Mouse (Mus musculus) thymus, adult 2 months (tissue): Measurements from ENCODE around the gene Phykpl. TPM values are rescaled to one million over a fixed set of nuclear protein-coding genes. Genes with fewer than 3 reads are reported as not detected.
A peak's percentile ranks its signal among the peaks of the same experiment; 100 is the strongest.

ENCODE experiments used
- DNase-seq: peaks from one replicate; pipeline ENCODE4 v3.0.0; 2021
- H3K27ac ChIP-seq: fragments of 200-500 bp; 2 replicates; pipeline ENCODE4 v1.5.1; 2012; ENCODE audit warnings: low read length, control low read depth; ENCODE audit not compliant: control insufficient read depth, insufficient read depth
- H3K27me3 ChIP-seq: fragments of 200-500 bp; 2 replicates; pipeline ENCODE4 v1.6.1; 2012; ENCODE audit warnings: mild to moderate bottlenecking, low read length, moderate library complexity, mixed read lengths; ENCODE audit not compliant: control insufficient read depth, insufficient read depth
- H3K36me3 ChIP-seq: fragments of 200-500 bp; 2 replicates; pipeline ENCODE4 v1.6.1; 2012; ENCODE audit warnings: mild to moderate bottlenecking, low read length, moderate library complexity; ENCODE audit not compliant: control insufficient read depth, insufficient read depth
- H3K4me1 ChIP-seq: fragments of 200-500 bp; replicated peaks from 2 replicates; pipeline ENCODE4 v1.6.1; 2012; ENCODE audit warnings: low read length; ENCODE audit not compliant: control insufficient read depth, insufficient read depth
- H3K4me3 ChIP-seq: fragments of 200-500 bp; 2 replicates; pipeline ENCODE4 v1.5.1; 2012; ENCODE audit warnings: mild to moderate bottlenecking, low read length, control low read depth, moderate library complexity; ENCODE audit not compliant: control insufficient read depth, insufficient read depth
- CTCF ChIP-seq: fragments of 200-500 bp; IDR thresholded peaks from 2 replicates; pipeline ENCODE4 v1.5.1; 2012; ENCODE audit warnings: mild to moderate bottlenecking, control low read depth, low read length, moderate library complexity, borderline replicate concordance; ENCODE audit not compliant: control insufficient read depth, poor library complexity, insufficient read depth; ENCODE audit errors: extremely low read depth
- POLR2A ChIP-seq: fragments of 200-500 bp; IDR thresholded peaks from 2 replicates; pipeline ENCODE4 v1.6.1; 2012; ENCODE audit warnings: mild to moderate bottlenecking, low read length, control low read depth, moderate library complexity; ENCODE audit not compliant: control insufficient read depth, poor library complexity, insufficient read depth; ENCODE audit errors: extremely low read depth
- WGBS: fragments of 180-500 bp; shearing (Covaris S2); methylation state at CpG from one replicate; pipeline ENCODE4 v1.1.7; 2018; 5-methylcytosine and 5-hydroxymethylcytosine counted together
- polyA plus RNA-seq: library from polyadenylated mRNA; depleted of rRNA; stranded (reverse); fragments of >200 nt; gene quantifications from 2 replicates; pipeline ENCODE4 v1.2.3, GENCODE M21; 2012

The Phykpl gene
- polyA plus RNA-seq, 1 experiment, result 21.8 TPM

GRCm38 (mm10) chr11:51584057-51584430, 513 bp upstream of the Phykpl start:
- Histone ChIP-seq H3K4me1 (peaks cover 21% of the 10 kb centered on the region), H3K27ac (peak overlapping the region; percentile 80)
- TF ChIP-seq POLR2A (no peak), CTCF (no peak)

GRCm38 (mm10) chr11:51585608-51586252, 1.2 kb downstream of the Phykpl start:
- Histone ChIP-seq H3K4me3 (no peak overlapping the region), H3K27me3 (no peaks in the 10 kb centered on the region), H3K4me1 (peaks cover 16% of the 10 kb centered on the region), H3K27ac (no peak overlapping the region), H3K36me3 (peaks cover 9% of the 10 kb centered on the region)
- no peak for DNase-seq
- 61% methylated on average over 8 of the region's 8 CpGs for WGBS
- TF ChIP-seq CTCF (no peak), POLR2A (no peak)

More at GRCm38 (mm10) chr11:51584057-51584430, 513 bp upstream of the Phykpl start:
- DNase-seq, result peak; percentile 39
- Histone ChIP-seq H3K27me3 (no peaks in the 10 kb centered on the region), H3K4me3 (peak overlapping the region; percentile 71), H3K36me3 (peaks cover 7% of the 10 kb centered on the region)
- WGBS, result 8% methylated on average over 9 of the region's 9 CpGs

GRCm38 (mm10) chr11:51586411-51586810, 1.9 kb downstream of the Phykpl start:
- Histone ChIP-seq H3K36me3 (peaks cover 15% of the 10 kb centered on the region), H3K4me1 (peaks cover 16% of the 10 kb centered on the region), H3K4me3 (no peak overlapping the region), H3K27me3 (no peaks in the 10 kb centered on the region), H3K27ac (no peak overlapping the region)
- TF ChIP-seq CTCF, result no peak
- TF ChIP-seq POLR2A, result no peak
- WGBS, result 96% methylated on average over 13 of the region's 13 CpGs
- no peak for DNase-seq

GRCm38 (mm10) chr11:51587059-51587458, 2.5 kb downstream of the Phykpl start:
- Histone ChIP-seq H3K36me3 (peaks cover 22% of the 10 kb centered on the region), H3K27ac (no peak overlapping the region), H3K4me3 (no peak overlapping the region), H3K4me1 (peaks cover 16% of the 10 kb centered on the region), H3K27me3 (no peaks in the 10 kb centered on the region)
- no peak for DNase-seq
- 98% methylated on average over 1 of the region's 1 CpGs for WGBS
- TF ChIP-seq CTCF (no peak), POLR2A (no peak)

GRCm38 (mm10) chr11:51588833-51589232, 4.3 kb downstream of the Phykpl start:
- TF ChIP-seq POLR2A (no peak), CTCF (no peak)
- peaks cover 35% of the 10 kb centered on the region for H3K36me3 ChIP-seq
- H3K27me3 ChIP-seq, result no peaks in the 10 kb centered on the region
- no peak overlapping the region for H3K4me3 ChIP-seq
- DNase-seq, result no peak
- WGBS, result over 99% methylated on average over 3 of the region's 3 CpGs
- H3K4me1 ChIP-seq, result peaks cover 10% of the 10 kb centered on the region
- no peak overlapping the region for H3K27ac ChIP-seq

- Histone ChIP-seq H3K36me3 (peaks cover 42% of the 10 kb centered on the region), H3K4me1 (peaks cover 7% of the 10 kb centered on the region)
- TF ChIP-seq CTCF (no peak), POLR2A (no peak)
Observed at GRCm38 (mm10) chr11:51590002-51590401, 5.4 kb downstream of the Phykpl start.

More at GRCm38 (mm10) chr11:51590002-51590401, 5.4 kb downstream of the Phykpl start:
- Histone ChIP-seq H3K4me3 (no peak overlapping the region), H3K27me3 (no peaks in the 10 kb centered on the region), H3K27ac (no peak overlapping the region)
- DNase-seq, result no peak
